Mouse (Mus musculus): ENCODE measurements around the gene Unc13a. TPM values are rescaled to one million over a fixed set of nuclear protein-coding genes. Genes with fewer than 3 reads are reported as not detected.
A peak's percentile ranks its signal among the peaks of the same experiment; 100 is the strongest.

Gene Unc13a
- polyA plus RNA-seq, 1 experiment from 2014 or later, result 12.8 TPM

GRCm38 (mm10) chr8:71674071-71674470 is 2.5 kb upstream of the Unc13a start:
- Histone ChIP-seq H3K36me3 (no peaks in the 10 kb centered on the region), H3K9me3 (no peaks in the 10 kb centered on the region), H3K9ac (replicated peaks) (no peak overlapping the region), H3K27me3 (peaks cover 68% of the 10 kb centered on the region), H3K4me1 (peaks cover 15% of the 10 kb centered on the region), H3K4me3 (no peak overlapping the region), H3K4me2 (replicated peaks) (no peak overlapping the region), H3K27ac (replicated peaks) (no peak overlapping the region)
- ATAC-seq (ENCODE audit: low FRiP score, low read depth), result no peak
- WGBS, result 81% methylated on average over 2 of the region's 2 CpGs

DNA sequence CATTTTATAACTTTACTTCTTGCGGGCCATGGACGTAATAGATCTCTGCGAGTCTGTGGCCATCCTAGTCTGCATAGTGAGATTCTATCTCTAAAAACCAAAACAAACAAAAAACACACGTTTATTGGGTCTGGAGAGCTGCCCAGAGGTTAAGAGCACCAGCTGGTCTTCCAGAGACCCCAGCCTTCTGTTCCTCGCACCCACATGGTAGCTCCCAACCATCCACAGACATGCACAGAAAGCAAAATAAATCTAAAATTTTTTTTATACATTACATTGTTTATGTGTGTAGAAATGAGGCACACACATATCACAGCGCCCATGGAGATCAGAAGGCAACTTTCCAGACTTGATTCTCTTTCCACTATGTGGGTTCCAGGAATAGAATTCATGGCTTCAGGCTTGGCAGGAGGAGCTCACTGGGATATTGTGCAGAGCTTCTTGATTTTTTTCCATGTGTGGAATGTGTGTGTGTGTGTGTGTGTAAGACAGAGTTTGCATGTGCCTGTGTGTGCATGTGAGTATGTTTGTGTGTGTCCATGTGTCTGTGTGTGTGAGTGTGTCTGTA is 695 bp upstream of the Unc13a start:
- peak overlapping the region; percentile 82 for H3K27ac ChIP-seq (replicated peaks)
- no peaks in the 10 kb centered on the region for H3K36me3 ChIP-seq
- H3K4me2 ChIP-seq (replicated peaks), result peak overlapping the region; percentile 92
- 67% methylated on average over 6 of the region's 6 CpGs for WGBS
- H3K27me3 ChIP-seq, result peaks cover 67% of the 10 kb centered on the region
- peaks cover 30% of the 10 kb centered on the region for H3K4me1 ChIP-seq
- peak overlapping the region; percentile 55; the same call in 1 of the 2 replicates for H3K9ac ChIP-seq (replicated peaks)
- H3K9me3 ChIP-seq, result no peaks in the 10 kb centered on the region
- peak overlapping the region; percentile 80 for H3K4me3 ChIP-seq
- ATAC-seq (ENCODE audit: low FRiP score, low read depth), result no peak

GRCm38 (mm10) chr8:71670621-71671548 is 672 bp downstream of the Unc13a start:
- Histone ChIP-seq H3K27ac (replicated peaks) (peak overlapping the region; percentile 82), H3K4me3 (peak overlapping the region; percentile 80), H3K4me1 (peaks cover 34% of the 10 kb centered on the region), H3K36me3 (no peaks in the 10 kb centered on the region), H3K9me3 (no peaks in the 10 kb centered on the region), H3K4me2 (replicated peaks) (peak overlapping the region; percentile 92), H3K9ac (replicated peaks) (peak overlapping the region; percentile 64), H3K27me3 (peaks cover 64% of the 10 kb centered on the region)
- WGBS, result under 1% methylated on average over 56 of the region's 64 CpGs
- ATAC-seq (ENCODE audit: low FRiP score, low read depth), result peak; percentile 50

DNA sequence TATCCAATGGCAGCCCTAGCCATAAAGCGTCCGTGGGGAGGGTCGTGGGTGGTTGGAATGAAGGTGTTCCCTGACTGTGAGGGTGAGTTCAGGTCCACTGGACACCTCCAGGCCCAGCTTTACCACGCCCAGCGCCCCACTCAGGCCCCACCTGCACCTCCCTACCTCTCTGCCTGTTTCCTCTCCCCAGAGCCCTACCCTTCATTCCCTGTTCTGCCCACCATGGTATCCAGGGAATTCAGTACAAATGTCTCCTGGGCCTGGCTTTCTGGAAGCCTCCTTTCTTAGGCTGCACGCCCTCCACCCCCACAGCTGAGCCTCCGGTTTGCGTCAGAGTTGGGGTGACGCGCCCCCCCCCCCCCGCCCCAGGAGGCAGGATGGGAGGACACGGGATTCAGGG is 1.4 kb downstream of the Unc13a start:
- peak overlapping the region; percentile 80 for H3K4me3 ChIP-seq
- H3K36me3 ChIP-seq, result no peaks in the 10 kb centered on the region
- H3K27ac ChIP-seq (replicated peaks), result peak overlapping the region; percentile 65
- peaks cover 41% of the 10 kb centered on the region for H3K4me1 ChIP-seq
- peak; percentile 2 for ATAC-seq (ENCODE audit: low FRiP score, low read depth)
- H3K27me3 ChIP-seq, result peaks cover 57% of the 10 kb centered on the region
- H3K9ac ChIP-seq (replicated peaks), result peak overlapping the region; percentile 64
- H3K4me2 ChIP-seq (replicated peaks), result peak overlapping the region; percentile 92
- H3K9me3 ChIP-seq, result no peaks in the 10 kb centered on the region
- WGBS, result 6% methylated on average over 12 of the region's 12 CpGs

GRCm38 (mm10) chr8:71668220-71668975 is 3.2 kb downstream of the Unc13a start:
- WGBS, result 5% methylated on average over 21 of the region's 21 CpGs
- Histone ChIP-seq H3K4me2 (replicated peaks) (peak overlapping the region; percentile 32), H3K27ac (replicated peaks) (peak overlapping the region; percentile 0; the same call in 1 of the 2 replicates), H3K27me3 (peaks cover 66% of the 10 kb centered on the region), H3K9ac (replicated peaks) (0 out of 2 replicates have a peak overlapping the region, but pooled peaks have one; percentile 0), H3K4me1 (peaks cover 45% of the 10 kb centered on the region), H3K36me3 (no peaks in the 10 kb centered on the region), H3K9me3 (no peaks in the 10 kb centered on the region), H3K4me3 (peak overlapping the region; percentile 13; the same call in 1 of the 2 replicates)
- ATAC-seq (ENCODE audit: low FRiP score, low read depth), result no peak

GRCm38 (mm10) chr8:71667256-71667655 is 4.3 kb downstream of the Unc13a start:
- Histone ChIP-seq H3K4me1 (peaks cover 45% of the 10 kb centered on the region), H3K27ac (replicated peaks) (peak overlapping the region; percentile 56), H3K9ac (replicated peaks) (peak overlapping the region; percentile 31), H3K9me3 (no peaks in the 10 kb centered on the region), H3K4me3 (no peak overlapping the region), H3K36me3 (no peaks in the 10 kb centered on the region), H3K4me2 (replicated peaks) (no peak overlapping the region), H3K27me3 (peaks cover 66% of the 10 kb centered on the region)
- WGBS, result 45% methylated on average over 5 of the region's 5 CpGs
- no peak for ATAC-seq (ENCODE audit: low FRiP score, low read depth)

GRCm38 (mm10) chr8:71666855-71667254 is 4.7 kb downstream of the Unc13a start:
- WGBS, result 33% methylated on average over 1 of the region's 1 CpGs
- Histone ChIP-seq H3K4me2 (replicated peaks) (no peak overlapping the region), H3K9me3 (no peaks in the 10 kb centered on the region), H3K9ac (replicated peaks) (no peak overlapping the region; the same call in 1 of the 2 replicates), H3K27me3 (peaks cover 70% of the 10 kb centered on the region), H3K27ac (replicated peaks) (peak overlapping the region; percentile 49; the same call in 1 of the 2 replicates), H3K36me3 (no peaks in the 10 kb centered on the region), H3K4me1 (peaks cover 41% of the 10 kb centered on the region), H3K4me3 (no peak overlapping the region)
- no peak for ATAC-seq (ENCODE audit: low FRiP score, low read depth)

DNA sequence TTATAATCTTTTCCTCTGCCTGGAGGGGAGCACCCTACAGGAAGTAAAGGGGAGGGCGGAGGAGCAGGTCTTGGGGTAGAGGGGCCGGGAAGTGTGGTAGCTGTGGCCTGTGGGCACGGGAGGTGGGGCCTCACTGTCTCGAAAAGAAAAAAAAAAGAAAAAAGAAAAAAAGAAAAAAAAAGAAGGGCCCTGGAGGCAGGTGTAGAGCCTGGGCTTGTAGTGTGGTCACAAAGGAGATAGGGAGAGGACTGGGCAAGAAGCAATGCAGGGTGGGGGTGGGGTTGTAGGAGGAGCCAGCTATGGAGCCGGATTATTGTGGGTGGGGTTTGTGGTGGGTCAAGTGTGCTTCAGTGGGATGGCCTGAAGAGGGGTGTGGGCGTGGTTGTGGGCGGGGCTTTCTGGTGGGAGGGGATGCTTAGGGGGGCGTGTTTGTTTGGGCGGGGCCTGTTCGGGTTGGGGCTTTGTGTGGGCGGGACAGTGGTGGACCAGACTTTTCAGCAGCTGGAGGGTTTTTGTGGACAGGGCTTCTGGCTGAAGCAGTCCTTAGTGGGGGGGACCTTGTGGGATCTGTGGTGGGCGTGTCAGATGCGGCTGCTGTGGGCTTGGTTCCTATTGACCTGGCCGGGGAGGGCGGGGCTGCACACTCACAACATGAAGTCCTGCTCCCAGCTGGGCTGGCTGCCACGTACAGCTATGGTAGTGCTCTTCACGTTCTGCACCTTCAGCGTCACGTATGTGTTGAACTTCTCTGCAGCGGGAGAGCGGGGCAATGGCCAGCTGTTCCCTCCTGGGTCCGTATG is 6.0 kb downstream of the Unc13a start:
- Histone ChIP-seq H3K4me2 (replicated peaks) (peak overlapping the region; percentile 42), H3K9me3 (no peaks in the 10 kb centered on the region), H3K9ac (replicated peaks) (no peak overlapping the region), H3K36me3 (no peaks in the 10 kb centered on the region), H3K27me3 (peaks cover 81% of the 10 kb centered on the region), H3K4me3 (peak overlapping the region; percentile 21; the same call in 1 of the 2 replicates), H3K27ac (replicated peaks) (0 out of 2 replicates have a peak overlapping the region, but pooled peaks have one; percentile 20), H3K4me1 (peaks cover 40% of the 10 kb centered on the region)
- WGBS, result 2% methylated on average over 21 of the region's 22 CpGs
- ATAC-seq (ENCODE audit: low FRiP score, low read depth), result peak; percentile 62

GRCm38 (mm10) chr8:71660325-71661120 is 11.0 kb downstream of the Unc13a start:
- peak; percentile 67 for ATAC-seq (ENCODE audit: low FRiP score, low read depth)
- H3K4me2 ChIP-seq (replicated peaks), result no peak overlapping the region
- no peak overlapping the region for H3K9ac ChIP-seq (replicated peaks)
- H3K27ac ChIP-seq (replicated peaks), result no peak overlapping the region
- no peak overlapping the region for H3K4me3 ChIP-seq
- 7% methylated on average over 36 of the region's 36 CpGs for WGBS
- H3K36me3 ChIP-seq, result no peaks in the 10 kb centered on the region
- peaks cover 11% of the 10 kb centered on the region for H3K4me1 ChIP-seq
- H3K27me3 ChIP-seq, result peaks cover 92% of the 10 kb centered on the region
- no peaks in the 10 kb centered on the region for H3K9me3 ChIP-seq

- 50% methylated on average over 1 of the region's 1 CpGs for WGBS
- Histone ChIP-seq H3K4me3 (no peak overlapping the region), H3K27ac (replicated peaks) (no peak overlapping the region)
Measured at GRCm38 (mm10) chr8:71659751-71660150, 11.8 kb downstream of the Unc13a start.

More at GRCm38 (mm10) chr8:71659751-71660150, 11.8 kb downstream of the Unc13a start:
- Histone ChIP-seq H3K4me1 (peaks cover 8% of the 10 kb centered on the region), H3K27me3 (peaks cover 96% of the 10 kb centered on the region), H3K4me2 (replicated peaks) (no peak overlapping the region), H3K9ac (replicated peaks) (no peak overlapping the region), H3K36me3 (no peaks in the 10 kb centered on the region), H3K9me3 (no peaks in the 10 kb centered on the region)
- no peak for ATAC-seq (ENCODE audit: low FRiP score, low read depth)
